Mouse (Mus musculus) thymus, adult 2 months (tissue): ENCODE measurements around the gene Ino80b.

Experiments used
- CTCF ChIP-seq: fragments of 200-500 bp; IDR thresholded peaks from 2 replicates; pipeline ENCODE4 v1.5.1; 2012; ENCODE audit warnings: mild to moderate bottlenecking, control low read depth, low read length, moderate library complexity, borderline replicate concordance; ENCODE audit not compliant: control insufficient read depth, poor library complexity, insufficient read depth; ENCODE audit errors: extremely low read depth
- POLR2A ChIP-seq: fragments of 200-500 bp; IDR thresholded peaks from 2 replicates; pipeline ENCODE4 v1.6.1; 2012; ENCODE audit warnings: mild to moderate bottlenecking, low read length, control low read depth, moderate library complexity; ENCODE audit not compliant: control insufficient read depth, poor library complexity, insufficient read depth; ENCODE audit errors: extremely low read depth

- TF ChIP-seq CTCF: no peak
- no peak for TF ChIP-seq POLR2A
Observed at GRCm38 (mm10) chr6:83086121-83087035, 38.9 kb downstream of the Ino80b start, which contains the start of gene Lbx2.
